Mouse (Mus musculus) thymus, adult 2 months (tissue): ENCODE measurements around the gene Ccdc88c. TPM values are rescaled to one million over a fixed set of nuclear protein-coding genes. Genes with fewer than 3 reads are reported as not detected.

Source experiments
- DNase-seq: peaks from one replicate; pipeline ENCODE4 v3.0.0; 2021
- H3K27ac ChIP-seq: fragments of 200-500 bp; 2 replicates; pipeline ENCODE4 v1.5.1; 2012; ENCODE audit warnings: low read length, control low read depth; ENCODE audit not compliant: control insufficient read depth, insufficient read depth
- H3K27me3 ChIP-seq: fragments of 200-500 bp; 2 replicates; pipeline ENCODE4 v1.6.1; 2012; ENCODE audit warnings: mild to moderate bottlenecking, low read length, moderate library complexity, mixed read lengths; ENCODE audit not compliant: control insufficient read depth, insufficient read depth
- H3K36me3 ChIP-seq: fragments of 200-500 bp; 2 replicates; pipeline ENCODE4 v1.6.1; 2012; ENCODE audit warnings: mild to moderate bottlenecking, low read length, moderate library complexity; ENCODE audit not compliant: control insufficient read depth, insufficient read depth
- H3K4me1 ChIP-seq: fragments of 200-500 bp; replicated peaks from 2 replicates; pipeline ENCODE4 v1.6.1; 2012; ENCODE audit warnings: low read length; ENCODE audit not compliant: control insufficient read depth, insufficient read depth
- H3K4me3 ChIP-seq: fragments of 200-500 bp; 2 replicates; pipeline ENCODE4 v1.5.1; 2012; ENCODE audit warnings: mild to moderate bottlenecking, low read length, control low read depth, moderate library complexity; ENCODE audit not compliant: control insufficient read depth, insufficient read depth
- CTCF ChIP-seq: fragments of 200-500 bp; IDR thresholded peaks from 2 replicates; pipeline ENCODE4 v1.5.1; 2012; ENCODE audit warnings: mild to moderate bottlenecking, control low read depth, low read length, moderate library complexity, borderline replicate concordance; ENCODE audit not compliant: control insufficient read depth, poor library complexity, insufficient read depth; ENCODE audit errors: extremely low read depth
- POLR2A ChIP-seq: fragments of 200-500 bp; IDR thresholded peaks from 2 replicates; pipeline ENCODE4 v1.6.1; 2012; ENCODE audit warnings: mild to moderate bottlenecking, low read length, control low read depth, moderate library complexity; ENCODE audit not compliant: control insufficient read depth, poor library complexity, insufficient read depth; ENCODE audit errors: extremely low read depth
- WGBS: fragments of 180-500 bp; shearing (Covaris S2); methylation state at CpG from one replicate; pipeline ENCODE4 v1.1.7; 2018; 5-methylcytosine and 5-hydroxymethylcytosine counted together
- polyA plus RNA-seq: library from polyadenylated mRNA; depleted of rRNA; stranded (reverse); fragments of >200 nt; gene quantifications from 2 replicates; pipeline ENCODE4 v1.2.3, GENCODE M21; 2012

Ccdc88c gene
- polyA plus RNA-seq, 1 experiment: 75.0 TPM

DNA sequence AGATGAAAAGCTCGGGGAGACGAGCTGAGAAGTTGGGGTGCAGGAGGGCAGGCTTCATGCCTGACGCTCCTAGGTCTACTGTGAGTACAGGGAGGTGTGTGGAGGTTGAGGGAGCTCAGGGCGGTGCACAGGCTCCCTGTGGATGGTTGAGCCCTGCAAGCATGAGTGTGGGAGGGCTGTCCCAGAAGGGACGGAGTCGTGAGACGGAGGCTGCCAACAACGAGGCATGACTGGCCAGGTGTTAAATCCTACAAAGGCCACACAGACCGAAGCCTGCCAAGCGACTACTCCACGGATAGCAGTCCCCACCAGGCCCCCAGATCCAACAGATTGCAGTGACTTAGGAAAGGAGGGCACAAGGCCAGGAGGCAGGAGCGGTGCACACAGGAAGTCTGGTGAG, 118.1 kb downstream of the Ccdc88c start:
- Histone ChIP-seq H3K4me1 (peaks cover 17% of the 10 kb centered on the region), H3K27ac (no peak overlapping the region), H3K36me3 (peaks cover 25% of the 10 kb centered on the region), H3K27me3 (no peaks in the 10 kb centered on the region; the same call in 1 of the 2 replicates), H3K4me3 (no peak overlapping the region)
- TF ChIP-seq CTCF: no peak
- TF ChIP-seq POLR2A: no peak
- WGBS: 91% methylated on average over 12 of the region's 12 CpGs
- DNase-seq: no peak

DNA sequence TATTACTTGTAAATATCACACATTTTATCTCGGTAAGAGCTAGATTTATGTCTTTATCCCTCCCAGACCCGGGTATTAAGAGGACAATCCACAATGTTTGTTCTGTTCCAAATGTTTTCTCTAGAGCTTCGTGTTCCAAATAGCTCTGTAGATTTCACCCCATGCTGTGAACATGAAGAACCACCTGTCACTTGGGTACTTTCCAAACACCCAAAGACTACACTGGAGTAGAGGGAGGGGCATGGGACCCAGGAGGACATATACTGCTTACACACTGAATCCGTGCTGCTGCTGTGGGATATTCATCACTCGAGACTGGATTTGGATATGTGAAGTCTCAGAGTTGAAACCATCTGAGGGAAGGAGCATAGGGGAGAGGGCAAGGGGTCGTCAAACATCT, 119.1 kb downstream of the Ccdc88c start:
- 88% methylated on average over 6 of the region's 6 CpGs for WGBS
- no peak overlapping the region for H3K4me3 ChIP-seq
- no peak overlapping the region for H3K27ac ChIP-seq
- no peak for TF ChIP-seq POLR2A
- no peak for TF ChIP-seq CTCF
- H3K27me3 ChIP-seq: no peaks in the 10 kb centered on the region; the same call in 1 of the 2 replicates
- no peak for DNase-seq
- H3K4me1 ChIP-seq: peaks cover 17% of the 10 kb centered on the region
- peaks cover 18% of the 10 kb centered on the region for H3K36me3 ChIP-seq

DNA sequence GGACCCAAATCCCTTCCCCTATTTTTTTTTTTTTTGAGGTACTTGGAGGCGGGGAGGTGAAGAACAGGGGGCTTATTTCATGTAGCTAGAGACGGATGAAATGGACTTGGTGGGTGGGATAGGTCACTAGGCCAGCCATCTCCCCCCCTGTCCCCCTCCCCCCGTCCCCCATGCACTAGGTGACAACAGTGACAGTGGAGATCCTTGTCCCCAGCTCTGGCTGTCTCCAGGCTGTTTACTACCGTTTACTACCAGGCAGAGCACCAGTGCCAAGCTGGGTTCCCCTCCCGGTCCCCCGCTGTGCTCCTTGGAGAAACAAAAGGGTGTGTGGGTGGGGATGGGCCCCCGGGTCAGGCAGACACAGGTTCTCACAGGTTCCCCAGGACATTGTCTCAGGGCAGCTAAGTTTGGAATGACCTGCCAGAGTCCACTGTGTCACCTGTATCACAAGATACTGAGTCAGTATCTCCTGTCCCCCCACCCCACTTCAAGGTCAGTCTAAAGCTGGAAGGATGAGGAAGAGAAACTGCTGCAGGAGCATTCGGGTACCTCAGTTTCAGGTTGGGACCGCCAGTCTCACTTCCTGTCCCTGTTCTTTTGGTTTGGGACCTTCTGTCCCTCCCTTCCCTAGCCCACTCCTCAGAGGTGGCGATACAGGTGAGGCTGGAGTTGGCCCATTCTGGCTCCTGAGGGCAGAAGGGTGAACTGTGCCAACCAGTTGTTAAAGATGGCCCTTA, 120.4 kb downstream of the Ccdc88c start:
- H3K27me3 ChIP-seq: no peaks in the 10 kb centered on the region; the same call in 1 of the 2 replicates

DNA sequence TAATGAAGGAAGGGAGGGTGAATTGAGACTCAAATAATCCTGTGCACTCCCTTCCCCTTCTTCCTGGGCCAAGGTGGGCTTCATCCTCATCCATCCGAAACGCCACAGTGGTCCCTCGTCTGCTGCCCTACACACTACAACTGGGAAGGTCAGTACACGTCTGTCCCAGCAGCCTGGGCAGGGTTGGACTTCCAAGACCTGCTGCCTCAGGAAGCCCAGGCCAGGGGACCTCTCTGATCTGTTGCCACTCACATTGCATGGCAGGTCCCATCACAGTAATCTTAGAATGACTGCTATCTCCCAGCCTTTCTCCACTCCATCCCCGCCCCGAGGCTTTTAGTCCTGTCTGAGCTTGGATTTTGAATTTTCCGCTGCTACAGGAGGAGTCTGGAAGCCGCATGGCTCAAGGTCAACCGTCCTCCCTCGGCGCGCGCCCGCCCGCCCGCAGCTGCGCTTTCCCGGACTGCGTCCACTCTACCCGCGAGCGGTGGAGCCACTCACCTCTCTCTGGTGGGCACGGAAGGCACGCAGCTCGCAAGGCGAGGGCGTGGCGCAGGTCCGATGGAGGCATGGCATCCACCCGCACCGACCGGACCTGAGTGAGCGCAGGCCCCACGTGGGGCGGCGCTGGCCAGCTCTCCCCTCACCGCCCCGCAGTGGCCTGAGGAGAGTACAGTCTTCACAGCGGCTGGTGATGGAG, 121.1 kb downstream of the Ccdc88c start, which contains the start of gene Gpr68:
TSS of gene Gpr68 (minus strand) at position 601 of the 700 bp plus-strand sequence.
- TF ChIP-seq POLR2A: 0 out of 2 replicates have a peak, but pooled peaks have one; percentile 23
- TF ChIP-seq CTCF: 0 out of 2 replicates have a peak, but pooled peaks have one; percentile 18
- Histone ChIP-seq H3K36me3 (peaks cover 3% of the 10 kb centered on the region), H3K4me3 (peak within 1 kb of the TSS; percentile 23), H3K27ac (no peak within 1 kb of the TSS), H3K4me1 (peaks cover 25% of the 10 kb centered on the region), H3K27me3 (no peaks in the 10 kb centered on the region; the same call in 1 of the 2 replicates)
- DNase-seq: no peak
- WGBS: 8% methylated on average over 39 of the region's 39 CpGs

More for the DNA sequence above, 120.4 kb downstream of the Ccdc88c start:
- DNase-seq: no peak
- Histone ChIP-seq H3K4me3 (peak overlapping the region; percentile 23), H3K36me3 (peaks cover 10% of the 10 kb centered on the region), H3K27ac (no peak overlapping the region), H3K4me1 (peaks cover 22% of the 10 kb centered on the region)
- WGBS: 44% methylated on average over 10 of the region's 10 CpGs
- TF ChIP-seq CTCF: no peak
- TF ChIP-seq POLR2A: no peak

DNA sequence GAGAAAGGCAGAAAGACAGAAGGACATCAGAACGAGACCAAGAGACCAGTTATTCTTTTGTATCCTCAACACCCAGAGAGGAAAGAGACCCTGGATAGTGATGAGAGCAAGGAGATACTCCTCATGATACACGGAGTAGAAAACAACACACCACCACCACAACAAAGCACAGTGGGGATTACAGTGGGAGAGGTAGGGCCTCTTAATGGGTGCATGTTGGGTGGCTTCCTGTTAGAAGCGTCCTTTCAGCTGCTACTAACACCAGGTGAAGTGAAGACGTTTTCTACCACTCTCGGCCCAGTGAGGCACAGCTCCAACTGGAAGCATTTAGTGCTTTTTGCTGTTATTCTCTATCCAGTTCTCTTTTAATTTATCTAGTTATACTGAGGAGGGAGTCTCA, 122.0 kb downstream of the Ccdc88c start:
- no peaks in the 10 kb centered on the region; the same call in 1 of the 2 replicates for H3K27me3 ChIP-seq
- peaks cover 30% of the 10 kb centered on the region for H3K4me1 ChIP-seq
- H3K36me3 ChIP-seq: no peaks in the 10 kb centered on the region
- H3K4me3 ChIP-seq: no peak overlapping the region
- TF ChIP-seq CTCF (no peak), POLR2A (no peak)
- no peak overlapping the region for H3K27ac ChIP-seq
- WGBS: 16% methylated on average over 5 of the region's 5 CpGs
- DNase-seq: no peak

DNA sequence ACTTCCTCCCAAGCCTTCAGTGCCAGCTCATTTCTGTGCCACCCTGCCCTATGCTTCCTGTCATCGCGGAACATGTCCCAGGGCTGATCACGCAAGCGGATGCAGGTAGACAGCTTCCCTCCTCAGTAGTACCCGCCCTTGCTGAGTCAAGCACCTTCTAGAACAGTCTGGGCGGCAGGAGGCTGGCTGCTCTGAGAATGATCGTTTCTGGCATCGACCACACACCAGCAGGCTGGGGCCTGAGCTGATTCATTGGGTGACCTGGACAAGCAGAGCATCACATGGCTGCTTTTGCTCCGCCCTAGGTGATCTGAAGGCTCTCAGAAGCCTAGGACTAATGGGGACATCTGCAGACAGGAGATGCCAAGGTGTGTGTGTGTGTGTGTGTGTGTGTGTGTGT, 125.1 kb downstream of the Ccdc88c start:
- H3K4me1 ChIP-seq: peaks cover 46% of the 10 kb centered on the region
- TF ChIP-seq POLR2A (no peak), CTCF (no peak)
- H3K36me3 ChIP-seq: no peaks in the 10 kb centered on the region
- H3K27ac ChIP-seq: no peak overlapping the region
- H3K27me3 ChIP-seq: peaks cover 6% of the 10 kb centered on the region; the same call in 1 of the 2 replicates
- no peak overlapping the region for H3K4me3 ChIP-seq
- 64% methylated on average over 9 of the region's 9 CpGs for WGBS
- peak; percentile 67 for DNase-seq
